Mouse (Mus musculus): Measurements from ENCODE around the gene 1700001P01Rik. TPM values are rescaled to one million over a fixed set of nuclear protein-coding genes. Genes with fewer than 3 reads are reported as not detected.
A peak's percentile ranks its signal among the peaks of the same experiment; 100 is the strongest.

The 1700001P01Rik gene
- polyA plus RNA-seq (2012; rRNA removed), result not detected in 2 replicates

GRCm38 (mm10) chr11:97775808-97776496 is at the start of gene 1700001P01Rik:
Gene 1700001P01Rik, minus strand, starts transcription at chr11:97775918.
- WGBS, result 61% methylated on average over 17 of the region's 17 CpGs
- DNase-seq, result no peak
- no peaks in the 10 kb centered on the region for H3K27me3 ChIP-seq (replicated peaks; ENCODE audit: control insufficient read depth, insufficient read depth, low read length)
- TF ChIP-seq POLR2A (IDR thresholded peaks at IDR 0.05; ENCODE audit: low read depth, low read length), result no peak
- TF ChIP-seq CTCF (conservative IDR thresholded peaks at IDR 0.05; ENCODE audit: insufficient read depth, insufficient read length, low read depth, low read length), result no peak
- peaks cover 6% of the 10 kb centered on the region; the same call in 1 of the 2 replicates for H3K4me1 ChIP-seq (ENCODE audit: control insufficient read depth, insufficient read depth, low read length)
- peaks cover 10% of the 10 kb centered on the region for H3K36me3 ChIP-seq (ENCODE audit: control insufficient read depth, insufficient read depth, low read length)
- no peak within 1 kb of the TSS for H3K27ac ChIP-seq (ENCODE audit: insufficient read depth, low read depth, low read length)
- no peak within 1 kb of the TSS for H3K4me3 ChIP-seq (ENCODE audit: insufficient read depth, low read depth, low read length)

- WGBS, result 65% methylated on average over 10 of the region's 10 CpGs
- TF ChIP-seq CTCF (conservative IDR thresholded peaks at IDR 0.05; ENCODE audit: insufficient read depth, insufficient read length, low read depth, low read length), result no peak
- TF ChIP-seq POLR2A (IDR thresholded peaks at IDR 0.05; ENCODE audit: low read depth, low read length), result no peak
- no peak for DNase-seq
- Histone ChIP-seq H3K27me3 (replicated peaks; ENCODE audit: control insufficient read depth, insufficient read depth, low read length) (no peaks in the 10 kb centered on the region), H3K4me1 (ENCODE audit: control insufficient read depth, insufficient read depth, low read length) (peaks cover 28% of the 10 kb centered on the region), H3K4me3 (ENCODE audit: insufficient read depth, low read depth, low read length) (no peak overlapping the region), H3K36me3 (ENCODE audit: control insufficient read depth, insufficient read depth, low read length) (no peaks in the 10 kb centered on the region), H3K27ac (ENCODE audit: insufficient read depth, low read depth, low read length) (no peak overlapping the region)
Observed at GRCm38 (mm10) chr11:97825295-97825694, 49.6 kb upstream of the 1700001P01Rik start.

- no peak overlapping the region for H3K4me3 ChIP-seq (ENCODE audit: insufficient read depth, low read depth, low read length)
- TF ChIP-seq CTCF (conservative IDR thresholded peaks at IDR 0.05; ENCODE audit: insufficient read depth, insufficient read length, low read depth, low read length) (no peak), POLR2A (IDR thresholded peaks at IDR 0.05; ENCODE audit: low read depth, low read length) (no peak)
- H3K27me3 ChIP-seq (replicated peaks; ENCODE audit: control insufficient read depth, insufficient read depth, low read length), result no peaks in the 10 kb centered on the region
- H3K4me1 ChIP-seq (ENCODE audit: control insufficient read depth, insufficient read depth, low read length), result peaks cover 30% of the 10 kb centered on the region
- H3K27ac ChIP-seq (ENCODE audit: insufficient read depth, low read depth, low read length), result no peak overlapping the region
- no peaks in the 10 kb centered on the region for H3K36me3 ChIP-seq (ENCODE audit: control insufficient read depth, insufficient read depth, low read length)
- no peak for DNase-seq
- 48% methylated on average over 6 of the region's 6 CpGs for WGBS
Observed at GRCm38 (mm10) chr11:97824895-97825294, 49.2 kb upstream of the 1700001P01Rik start.

- DNase-seq, result no peak
- Histone ChIP-seq H3K27ac (ENCODE audit: insufficient read depth, low read depth, low read length) (no peak overlapping the region), H3K4me1 (ENCODE audit: control insufficient read depth, insufficient read depth, low read length) (peaks cover 32% of the 10 kb centered on the region), H3K36me3 (ENCODE audit: control insufficient read depth, insufficient read depth, low read length) (no peaks in the 10 kb centered on the region), H3K4me3 (ENCODE audit: insufficient read depth, low read depth, low read length) (no peak overlapping the region), H3K27me3 (replicated peaks; ENCODE audit: control insufficient read depth, insufficient read depth, low read length) (no peaks in the 10 kb centered on the region)
- TF ChIP-seq POLR2A (IDR thresholded peaks at IDR 0.05; ENCODE audit: low read depth, low read length), result no peak
- TF ChIP-seq CTCF (conservative IDR thresholded peaks at IDR 0.05; ENCODE audit: insufficient read depth, insufficient read length, low read depth, low read length), result no peak
- WGBS, result 96% methylated on average over 11 of the region's 11 CpGs
Observed at GRCm38 (mm10) chr11:97824168-97824567, 48.5 kb upstream of the 1700001P01Rik start.

GRCm38 (mm10) chr11:97822840-97823603 is 47.3 kb upstream of the 1700001P01Rik start:
- 37% methylated on average over 20 of the region's 20 CpGs for WGBS
- H3K36me3 ChIP-seq (ENCODE audit: control insufficient read depth, insufficient read depth, low read length), result no peaks in the 10 kb centered on the region
- peak overlapping the region; percentile 26; the same call in 1 of the 2 replicates for H3K27ac ChIP-seq (ENCODE audit: insufficient read depth, low read depth, low read length)
- no peaks in the 10 kb centered on the region for H3K27me3 ChIP-seq (replicated peaks; ENCODE audit: control insufficient read depth, insufficient read depth, low read length)
- H3K4me3 ChIP-seq (ENCODE audit: insufficient read depth, low read depth, low read length), result no peak overlapping the region
- TF ChIP-seq CTCF (conservative IDR thresholded peaks at IDR 0.05; ENCODE audit: insufficient read depth, insufficient read length, low read depth, low read length) (no peak), POLR2A (IDR thresholded peaks at IDR 0.05; ENCODE audit: low read depth, low read length) (no peak)
- DNase-seq, result peak; percentile 65
- H3K4me1 ChIP-seq (ENCODE audit: control insufficient read depth, insufficient read depth, low read length), result peaks cover 39% of the 10 kb centered on the region

DNA sequence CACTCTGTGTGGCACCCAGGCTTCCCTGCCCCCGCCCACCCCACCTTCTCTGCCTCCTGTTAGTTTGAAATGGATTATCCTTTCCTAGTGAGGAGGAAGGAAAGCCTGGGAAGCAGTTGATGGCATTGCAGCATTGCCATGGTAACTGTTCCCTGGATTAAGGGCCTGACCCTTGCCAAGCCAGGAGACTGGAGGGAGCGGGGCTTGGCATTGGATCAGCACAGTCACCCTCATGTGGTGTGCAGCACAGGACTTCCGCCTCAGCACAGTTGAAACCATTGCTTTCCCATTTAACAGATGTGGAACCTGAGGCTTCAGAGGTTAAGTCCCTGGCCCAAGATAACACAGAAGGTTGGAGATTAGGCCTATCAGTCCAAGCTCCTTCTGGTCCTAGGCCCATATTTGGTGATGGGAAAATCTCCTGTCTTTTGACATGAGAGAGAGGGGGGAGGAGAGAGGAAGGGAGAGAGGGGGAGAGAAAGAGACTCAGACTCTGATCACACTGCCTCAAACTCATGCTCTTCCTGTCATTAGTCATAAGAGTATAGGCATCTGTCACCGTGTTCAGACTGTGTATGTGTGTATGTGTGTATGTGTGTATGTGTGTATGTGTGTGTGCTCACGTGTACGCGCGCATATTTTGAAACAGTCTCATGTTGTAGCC is 45.8 kb upstream of the 1700001P01Rik start:
- H3K4me1 ChIP-seq (ENCODE audit: control insufficient read depth, insufficient read depth, low read length), result peaks cover 49% of the 10 kb centered on the region

More for the DNA sequence above, 45.8 kb upstream of the 1700001P01Rik start:
- TF ChIP-seq CTCF (conservative IDR thresholded peaks at IDR 0.05; ENCODE audit: insufficient read depth, insufficient read length, low read depth, low read length), result no peak
- TF ChIP-seq POLR2A (IDR thresholded peaks at IDR 0.05; ENCODE audit: low read depth, low read length), result no peak
- no peaks in the 10 kb centered on the region for H3K27me3 ChIP-seq (replicated peaks; ENCODE audit: control insufficient read depth, insufficient read depth, low read length)
- H3K36me3 ChIP-seq (ENCODE audit: control insufficient read depth, insufficient read depth, low read length), result no peaks in the 10 kb centered on the region
- 78% methylated on average over 8 of the region's 8 CpGs for WGBS
- H3K27ac ChIP-seq (ENCODE audit: insufficient read depth, low read depth, low read length), result peak overlapping the region; percentile 5
- peak; percentile 55 for DNase-seq
- no peak overlapping the region for H3K4me3 ChIP-seq (ENCODE audit: insufficient read depth, low read depth, low read length)

Measured in kidney, adult 2 months (tissue).